Mouse (Mus musculus) heart, postnatal 25 days (tissue): ENCODE measurements around the gene Lima1. TPM values are rescaled to one million over a fixed set of nuclear protein-coding genes. Genes with fewer than 3 reads are reported as not detected.
"Not testable (repeated sequence)": the region's sequence is repeated elsewhere in the genome, so short reads cannot be mapped to it uniquely, and the experiment has no call there.

ENCODE experiments used
- DNase-seq: peaks from one replicate; pipeline ENCODE4 v3.0.0; 2022; ENCODE audit warnings: low spot score
- intact Hi-C: fragments of 180-260 bp; cut with DNase I; formaldehyde crosslinking; loops from one replicate; pipeline ENCODE4 v1.15.1; 2025
- total RNA-seq, 2 experiments: library from RNA; stranded (reverse); gene quantifications; 2 replicates each; pipeline ENCODE4 v1.2.3; 2021

Lima1 gene
- total RNA-seq, 2 experiments from 2014 or later, result 17.9 to 20.2 TPM

DNA sequence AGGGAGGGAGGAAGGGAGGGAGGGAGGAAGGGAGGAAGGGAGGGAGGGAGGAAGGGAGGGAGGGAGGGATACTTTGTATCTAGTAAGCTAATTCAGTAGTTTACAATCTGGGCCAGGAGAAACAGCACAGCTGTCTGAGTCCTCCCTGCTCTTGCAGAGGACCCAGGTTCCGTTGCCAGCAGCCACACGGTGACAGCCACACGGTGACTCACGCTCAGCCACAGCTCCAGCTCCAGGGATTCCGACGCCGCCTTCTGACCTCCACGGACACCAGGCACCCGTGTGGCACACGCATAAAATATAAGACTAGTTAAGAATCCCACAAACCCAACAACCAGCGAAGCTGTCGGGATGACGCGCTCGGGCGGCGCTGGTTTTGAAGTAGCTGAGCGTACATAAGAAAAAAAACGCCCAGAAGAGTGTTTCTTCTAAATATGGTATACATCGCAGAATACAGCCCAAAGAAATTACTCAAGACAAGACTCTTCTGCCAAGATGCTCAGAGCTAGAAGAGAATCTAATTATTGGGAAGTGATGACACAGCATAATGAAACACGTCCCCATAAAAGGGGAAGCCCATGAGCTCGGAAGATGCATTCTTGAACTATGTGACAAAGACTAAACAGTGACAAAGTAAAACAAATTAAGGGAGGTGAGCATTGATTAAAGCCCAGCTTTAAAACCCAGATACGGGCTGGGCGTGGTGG is 60.5 kb downstream of the Lima1 start:
- no peak for DNase-seq
- intact Hi-C loops, result no loop called here

- no peak for DNase-seq
- intact Hi-C loops, result no loop called here
Observed at GRCm38 (mm10) chr15:99813639-99814038, 61.6 kb downstream of the Lima1 start.

GRCm38 (mm10) chr15:99812097-99812496 is 63.2 kb downstream of the Lima1 start:
- DNase-seq, result no peak
- intact Hi-C loops, result no loop called here

DNA sequence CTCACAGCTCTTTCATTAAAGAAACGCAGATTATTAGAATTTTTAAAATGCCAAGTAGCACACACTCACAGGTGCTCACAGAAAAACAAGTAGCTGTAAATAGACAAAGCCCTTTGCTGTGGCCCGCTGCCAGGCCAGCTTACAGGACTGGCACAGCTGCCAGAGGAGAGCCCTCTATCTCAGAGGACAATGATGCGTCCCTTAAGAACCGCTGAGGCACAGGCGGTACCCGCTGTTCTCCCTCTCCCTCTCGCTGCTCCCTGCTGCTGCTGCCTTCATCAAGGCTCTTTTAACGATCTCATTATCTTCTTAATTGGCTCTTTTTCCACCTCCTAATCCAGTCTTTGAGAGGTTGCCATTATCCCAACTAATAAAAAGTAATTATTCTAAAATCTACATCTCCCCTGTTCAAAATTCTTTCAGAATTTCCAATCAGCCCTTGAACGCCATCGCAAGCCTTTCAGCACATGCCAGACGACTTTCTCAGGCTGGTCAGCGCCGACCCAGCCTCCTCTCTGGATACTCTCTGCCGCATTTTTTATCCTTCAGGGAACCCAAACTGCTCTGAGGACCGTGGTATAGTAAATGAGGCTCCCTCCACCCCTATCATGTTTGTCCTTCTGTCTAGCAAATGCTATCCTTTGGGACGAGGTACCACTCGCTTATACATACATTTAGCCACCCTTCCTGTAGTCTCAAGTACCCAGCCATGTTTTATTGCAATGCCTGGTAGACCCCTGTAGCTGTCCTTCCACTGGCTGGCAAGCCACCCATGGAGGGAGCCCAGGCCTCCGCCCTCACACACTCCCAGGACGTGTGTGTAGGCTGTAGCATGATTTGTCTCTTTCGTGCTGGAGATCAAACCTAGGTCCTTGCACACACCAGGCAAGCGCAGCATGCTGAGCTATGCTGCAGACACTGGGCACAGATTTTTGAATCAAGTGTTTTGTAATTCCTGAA is 67.2 kb downstream of the Lima1 start:
- DNase-seq, result no peak
- intact Hi-C loops, result no loop called here

- intact Hi-C loops, result no loop called here
Observed at GRCm38 (mm10) chr15:99806171-99806570, 69.1 kb downstream of the Lima1 start.

DNA sequence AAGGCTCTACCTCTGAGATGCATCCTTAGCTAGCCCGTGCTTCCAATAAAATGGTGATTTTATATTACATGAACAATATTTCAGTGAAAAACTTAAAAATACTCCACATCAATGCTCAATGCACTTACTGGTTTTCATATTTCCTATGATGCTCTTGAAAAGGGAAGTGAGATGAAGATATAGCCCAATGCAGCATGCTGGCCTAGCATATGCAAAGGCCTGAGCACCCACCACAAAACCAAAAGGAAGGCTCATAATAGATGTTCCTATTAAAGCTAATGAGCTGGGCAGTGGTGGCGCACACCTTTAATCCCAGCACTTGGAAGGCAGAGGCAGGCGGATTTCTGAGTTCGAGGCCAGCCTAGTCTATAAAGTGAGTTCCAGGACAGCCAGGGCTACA is 69.6 kb downstream of the Lima1 start:
- intact Hi-C loops, result no loop called here

More at GRCm38 (mm10) chr15:99806171-99806570, 69.1 kb downstream of the Lima1 start:
- no peak for DNase-seq

GRCm38 (mm10) chr15:99803186-99803644 is 72.0 kb downstream of the Lima1 start:
- intact Hi-C loops, result no loop called here

More for the DNA sequence above, 69.6 kb downstream of the Lima1 start:
- DNase-seq, result no peak

GRCm38 (mm10) chr15:99801885-99802572 is 73.2 kb downstream of the Lima1 start:
- intact Hi-C loops, result no loop called here
- no peak for DNase-seq

More at GRCm38 (mm10) chr15:99803186-99803644, 72.0 kb downstream of the Lima1 start:
- DNase-seq, result no peak

DNA sequence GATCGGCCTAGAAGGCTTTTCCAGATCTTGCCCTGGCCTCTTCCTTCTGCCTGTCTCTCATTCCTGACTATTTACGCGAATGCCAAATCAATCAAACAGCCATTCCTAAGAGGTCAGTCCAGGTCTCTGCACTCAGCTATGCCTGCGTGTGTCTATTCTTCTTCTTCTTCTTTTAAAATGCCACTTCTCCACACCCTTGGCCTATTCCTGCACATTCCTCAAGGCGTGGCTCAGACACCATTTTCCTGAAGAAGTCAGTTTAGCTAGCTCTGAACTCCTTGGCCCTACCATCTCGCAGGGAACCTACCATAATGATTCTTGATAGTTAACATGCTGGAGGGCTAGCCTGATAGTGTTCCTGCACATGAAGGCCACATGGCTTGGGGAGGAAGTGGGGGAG is 75.5 kb downstream of the Lima1 start:
- DNase-seq, result no peak
- intact Hi-C loops, result no loop called here

- intact Hi-C loops, result no loop called here
- no peak for DNase-seq
Observed at GRCm38 (mm10) chr15:99797898-99798297, 77.4 kb downstream of the Lima1 start.

GRCm38 (mm10) chr15:99796735-99797134 is 78.5 kb downstream of the Lima1 start:
- intact Hi-C loops, result no loop called here
- DNase-seq, result no peak

GRCm38 (mm10) chr15:99796066-99796465 is 79.2 kb downstream of the Lima1 start:
- intact Hi-C loops, result no loop called here
- no peak for DNase-seq

DNA sequence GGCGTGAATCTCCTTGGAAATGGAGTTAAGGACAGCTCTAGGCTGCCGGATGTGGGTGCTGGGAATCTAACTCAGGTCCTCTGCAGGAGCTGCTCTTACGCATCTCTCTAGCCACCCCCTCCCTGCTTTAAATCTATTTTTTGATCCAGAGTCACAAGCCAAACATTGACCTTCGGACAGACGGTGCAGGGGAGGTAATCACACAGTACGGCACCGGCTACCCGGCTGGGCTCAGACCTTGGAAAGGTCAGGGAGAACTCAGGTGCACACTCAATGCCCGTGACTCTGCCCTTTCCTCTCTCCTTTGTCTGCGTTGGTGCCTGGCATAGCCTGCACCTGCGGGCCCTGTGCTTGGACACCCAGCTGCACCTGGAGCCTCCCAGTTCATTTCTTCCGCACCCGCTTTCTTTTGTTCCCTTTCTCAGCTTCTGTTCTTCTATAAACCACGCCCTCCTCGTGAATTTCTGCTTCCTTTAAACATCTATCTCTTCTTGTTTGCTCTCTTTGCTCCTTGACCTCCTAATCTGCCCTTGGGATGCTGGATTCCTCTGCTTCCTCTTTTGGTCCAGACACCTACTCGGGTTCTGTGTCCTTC is 82.9 kb downstream of the Lima1 start:
- intact Hi-C loops, result no loop called here
- no peak for DNase-seq

DNA sequence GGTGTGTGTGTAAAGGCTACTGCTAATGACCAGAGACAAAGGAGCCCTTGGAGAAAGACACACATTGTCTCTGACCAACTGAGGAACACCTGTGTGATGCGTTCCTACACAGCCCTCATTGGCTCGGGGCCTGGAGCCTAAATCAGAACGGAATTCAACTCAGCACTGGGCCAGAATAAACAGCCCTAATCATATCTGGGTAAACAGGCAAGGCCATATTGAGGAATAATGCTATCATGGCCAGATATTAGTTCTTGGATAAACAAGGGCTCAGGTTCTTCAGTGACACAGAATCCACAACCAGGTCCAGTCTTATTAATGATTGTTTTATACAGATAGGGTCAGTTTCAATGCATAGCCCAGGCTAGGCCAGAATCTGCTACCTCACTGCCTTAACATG is 84.3 kb downstream of the Lima1 start:
- intact Hi-C loops, result no loop called here
- no peak for DNase-seq

GRCm38 (mm10) chr15:99790464-99790863 is 84.8 kb downstream of the Lima1 start:
- no peak for DNase-seq
- intact Hi-C loops, result no loop called here

- DNase-seq, result no peak
- intact Hi-C loops, result no loop called here
Observed at GRCm38 (mm10) chr15:99787625-99788120, 87.6 kb downstream of the Lima1 start.

DNA sequence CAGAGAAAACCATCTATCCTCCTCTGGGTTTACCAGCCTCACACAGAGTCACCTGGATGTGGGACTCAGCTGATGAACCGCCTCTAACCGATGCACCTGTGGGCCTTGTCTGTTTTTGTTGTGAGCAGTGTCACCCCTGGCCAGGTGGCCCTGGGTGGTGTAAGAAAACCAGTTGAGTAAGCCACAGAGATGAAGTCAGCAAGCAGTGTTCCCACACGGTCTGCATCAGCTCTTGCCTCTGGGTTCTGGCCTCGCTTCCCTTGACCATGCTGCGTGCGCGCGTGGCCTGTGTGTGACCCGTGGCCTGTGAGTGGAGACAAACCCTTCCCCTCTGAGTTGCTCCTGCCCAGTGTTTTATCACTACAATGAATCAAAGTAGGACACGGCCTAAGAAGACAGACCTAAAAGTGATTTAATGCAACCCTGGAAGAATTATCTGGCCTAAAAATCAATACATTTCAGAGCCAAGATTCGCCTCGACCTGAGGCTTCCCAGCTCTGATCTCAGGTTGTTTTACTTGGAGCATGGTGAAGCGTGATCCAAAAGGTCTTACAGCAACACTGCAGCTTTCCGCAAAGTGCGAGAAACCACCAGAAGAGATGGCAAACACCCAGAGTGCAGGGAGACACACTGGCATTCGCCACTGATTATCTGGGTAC is 96.5 kb downstream of the Lima1 start:
- intact Hi-C loops, result loop anchor here (2.0 to 10.0 kb wide), 4 partner anchors 54 to 284 kb away; partner anchors contain the start of gene Cox14
- no peak for DNase-seq

GRCm38 (mm10) chr15:99778148-99778547 is 97.1 kb downstream of the Lima1 start:
- intact Hi-C loops, result loop anchor here (2.0 to 10.0 kb wide), 4 partner anchors 53 to 283 kb away; partner anchors contain the start of gene Cox14
- no peak for DNase-seq

DNA sequence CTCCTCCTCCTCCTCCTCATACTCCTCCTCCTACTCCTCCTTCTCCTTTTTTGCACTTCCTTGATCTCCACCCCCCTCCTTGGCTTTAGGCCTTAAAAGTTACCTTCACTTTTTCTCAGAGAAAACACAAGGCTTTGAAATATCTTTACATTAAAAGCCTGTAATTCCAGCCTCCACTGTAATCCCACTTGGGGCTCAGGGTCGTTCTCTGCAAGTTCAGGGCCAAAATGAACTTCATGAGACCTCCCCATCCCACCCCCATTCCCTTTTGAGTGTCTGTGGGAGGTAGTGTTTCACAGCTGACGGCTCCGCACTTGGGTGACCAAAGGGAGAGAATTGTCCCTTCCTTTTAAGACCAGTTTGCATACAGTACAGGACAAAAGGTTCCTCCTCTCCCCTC is 102.3 kb downstream of the Lima1 start:
- intact Hi-C loops, result loop anchor here (2.0 to 10.0 kb wide), 3 partner anchors 70 to 278 kb away; partner anchors contain the start of gene Smarcd1
- DNase-seq, result no peak

DNA sequence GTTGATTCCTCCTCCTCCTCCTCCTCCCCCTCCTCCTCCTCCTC is 102.6 kb downstream of the Lima1 start, which contains the start of gene Cers5:
Cers5 (minus strand) TSS at position 5 of the 44 bp plus-strand sequence.
- intact Hi-C loops, result loop anchor here (2.0 to 10.0 kb wide), 3 partner anchors 70 to 278 kb away; partner anchors contain the start of gene Smarcd1
- not testable (repeated sequence) for DNase-seq
